Mouse (Mus musculus) c-Kit-negative CD71-positive TER-119-positive erythroid progenitor cells, embryonic 14.5 days (primary cell): ENCODE measurements around the gene Smim12.

ENCODE experiments used
- DNase-seq: peaks from one replicate; pipeline ENCODE4 v3.0.0-alpha.2; 2013; ENCODE audit warnings: low read depth, low spot score

The Smim12 gene

DNA sequence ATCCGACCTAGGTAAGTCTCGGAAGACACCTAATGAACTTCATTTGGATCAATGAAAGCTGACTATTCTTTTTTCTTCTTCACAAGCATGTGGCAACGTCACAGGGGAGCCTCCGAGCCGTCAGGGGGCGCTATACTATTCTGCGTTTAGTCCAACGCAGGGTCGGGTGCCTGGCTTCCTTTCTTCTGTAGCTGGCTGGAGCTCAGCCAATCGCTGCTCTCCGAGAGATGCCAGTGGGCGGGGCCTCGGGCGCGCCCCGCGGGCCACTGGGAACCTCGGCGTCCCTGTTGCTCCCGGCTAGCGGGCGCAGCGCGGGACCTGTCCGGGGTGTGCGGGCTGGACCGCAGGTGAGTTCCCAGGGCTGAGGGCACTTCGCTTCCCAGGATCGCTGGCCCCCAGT lies at the start of gene Smim12:
TSS of gene Smim12 (plus strand) at position 233 of the 400 bp plus-strand sequence.
- DNase-seq: peak; percentile 93

DNA sequence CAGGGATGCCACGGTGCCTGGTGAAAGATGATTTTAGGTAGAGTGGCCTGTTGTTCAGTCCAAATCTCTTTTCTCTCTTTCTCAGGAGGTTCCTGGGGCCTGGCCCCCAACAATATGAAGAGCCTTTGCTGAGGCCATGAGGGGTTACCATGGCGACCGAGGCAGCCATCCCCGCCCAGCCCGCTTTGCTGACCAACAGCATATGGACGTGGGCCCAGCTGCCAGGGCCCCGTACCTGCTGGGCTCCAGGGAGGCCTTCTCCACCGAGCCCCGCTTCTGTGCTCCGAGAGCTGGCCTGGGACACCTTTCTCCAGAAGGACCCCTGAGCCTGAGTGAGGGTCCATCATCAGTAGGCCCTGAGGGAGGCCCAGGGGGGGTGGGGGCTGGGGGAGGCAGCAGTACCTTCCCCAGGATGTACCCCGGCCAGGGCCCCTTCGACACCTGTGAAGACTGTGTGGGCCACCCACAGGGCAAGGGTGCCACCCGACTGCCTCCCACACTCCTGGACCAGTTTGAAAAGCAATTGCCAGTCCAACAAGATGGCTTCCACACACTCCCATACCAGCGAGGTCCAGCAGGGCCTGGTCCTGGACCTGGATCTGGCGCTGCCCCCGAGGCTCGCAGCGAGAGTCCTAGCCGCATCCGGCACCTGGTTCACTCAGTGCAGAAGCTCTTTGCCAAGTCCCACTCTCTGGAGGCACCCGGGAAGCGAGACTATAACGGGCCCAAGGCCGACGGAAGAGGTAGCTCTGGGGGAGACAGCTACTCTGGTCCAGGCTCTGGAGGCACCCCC lies 48.9 kb upstream of the Smim12 start:
- no peak for DNase-seq

DNA sequence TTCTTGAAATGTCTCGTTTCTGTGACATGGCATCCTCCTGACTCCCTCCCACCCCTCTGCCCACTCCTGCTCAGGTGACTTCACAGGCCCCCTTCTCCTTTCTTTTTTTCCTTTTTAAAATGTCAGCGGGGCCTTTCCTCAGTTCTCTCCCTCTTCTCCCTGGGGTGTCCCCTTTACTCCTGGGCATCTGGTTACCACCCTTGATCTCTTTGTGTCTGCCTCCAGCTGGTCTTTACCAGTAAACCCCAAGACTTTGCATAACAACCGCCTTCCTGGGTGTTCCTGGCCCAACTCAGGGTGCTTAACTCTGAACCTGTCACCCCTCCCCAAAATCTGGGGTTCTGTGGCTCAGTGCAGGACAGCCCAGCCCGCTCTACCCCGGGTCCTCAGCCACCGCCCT lies 45.0 kb upstream of the Smim12 start:
- no peak for DNase-seq

DNA sequence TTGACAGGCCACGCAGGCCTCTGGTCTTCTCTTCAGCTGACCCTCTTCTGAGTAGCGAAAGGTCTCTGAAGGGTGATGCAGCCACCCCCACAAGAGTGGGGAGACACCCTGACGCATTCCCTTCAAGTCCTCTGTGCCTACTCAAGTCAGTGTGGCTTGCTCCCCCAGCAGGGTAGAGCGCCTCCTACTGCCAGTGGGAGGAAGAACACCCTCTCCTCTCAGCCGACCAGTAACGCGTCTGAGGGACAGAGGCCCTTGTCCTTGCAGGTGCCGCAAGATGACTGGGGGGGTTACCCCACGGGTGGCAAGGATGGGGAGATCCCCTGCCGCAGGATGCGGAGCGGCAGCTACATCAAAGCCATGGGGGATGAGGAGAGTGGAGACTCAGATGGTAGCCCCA lies 44.2 kb upstream of the Smim12 start:
- no peak for DNase-seq

DNA sequence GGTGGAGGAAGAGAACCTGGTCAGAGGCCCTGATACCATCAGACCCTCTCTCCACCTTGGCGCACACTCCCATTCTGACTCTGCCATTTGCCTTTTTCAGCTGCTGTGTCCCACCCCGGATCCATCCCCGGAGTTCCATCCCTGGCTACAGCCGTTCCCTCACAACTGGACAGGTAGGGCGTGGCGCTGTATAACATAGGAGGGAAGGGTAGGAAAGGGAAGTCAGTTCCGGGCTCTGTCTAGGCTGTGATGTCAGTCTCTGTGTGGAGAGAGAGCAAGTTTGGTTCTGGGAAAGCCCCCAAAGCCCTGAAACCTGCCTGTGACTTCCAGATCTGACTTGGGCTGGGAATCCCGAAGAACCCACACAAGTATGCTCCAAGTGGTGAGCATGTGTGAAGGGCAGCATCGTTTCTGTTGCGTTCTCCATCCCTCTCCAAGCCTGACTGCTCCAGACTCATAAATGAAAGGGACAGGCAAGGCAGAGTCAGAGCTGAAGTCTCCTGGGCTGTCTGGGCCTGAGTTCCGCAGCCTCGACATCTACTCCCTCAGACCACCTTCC lies 43.3 kb upstream of the Smim12 start:
- DNase-seq: no peak

DNA sequence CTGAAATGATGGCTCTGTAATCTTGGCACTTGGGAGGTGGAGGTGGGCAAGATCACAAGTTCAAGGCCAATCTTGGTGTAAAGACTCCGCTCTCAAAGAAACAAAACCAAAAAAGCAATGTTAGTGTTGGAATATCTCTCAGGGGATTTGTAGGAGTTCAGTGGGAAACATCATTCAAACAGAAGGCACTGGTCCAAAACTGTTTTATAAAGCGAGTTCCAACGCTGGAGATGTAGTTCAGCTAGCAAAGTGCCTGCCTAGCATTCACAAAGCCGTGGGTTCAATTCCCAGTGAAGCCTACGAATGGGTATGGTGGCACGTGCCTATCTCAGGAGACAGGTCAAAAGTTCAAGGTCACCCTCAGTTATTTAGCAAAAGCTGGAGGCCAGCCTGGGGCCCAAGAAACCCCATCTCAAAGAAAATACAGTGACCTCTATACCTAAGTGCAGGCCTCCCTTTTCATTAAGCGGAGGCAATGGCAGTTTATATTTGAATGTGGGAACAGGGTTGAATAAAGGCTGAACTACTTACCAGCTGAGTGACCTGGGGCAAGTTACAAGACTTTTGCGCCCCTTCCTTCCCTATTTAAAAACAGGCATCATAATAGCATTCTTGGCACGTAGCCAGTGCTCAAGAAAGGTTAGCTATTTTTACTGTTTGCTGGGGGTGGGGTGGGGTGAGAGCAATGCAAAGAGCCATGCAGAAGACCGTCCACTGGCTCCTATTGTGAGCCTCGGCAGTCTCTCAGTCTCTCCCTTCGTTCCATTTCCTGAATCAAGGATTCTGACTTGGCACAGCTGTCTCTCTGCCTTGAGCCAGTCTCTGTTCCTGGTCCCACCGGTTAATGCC lies 42.6 kb upstream of the Smim12 start:
- DNase-seq: no peak

DNA sequence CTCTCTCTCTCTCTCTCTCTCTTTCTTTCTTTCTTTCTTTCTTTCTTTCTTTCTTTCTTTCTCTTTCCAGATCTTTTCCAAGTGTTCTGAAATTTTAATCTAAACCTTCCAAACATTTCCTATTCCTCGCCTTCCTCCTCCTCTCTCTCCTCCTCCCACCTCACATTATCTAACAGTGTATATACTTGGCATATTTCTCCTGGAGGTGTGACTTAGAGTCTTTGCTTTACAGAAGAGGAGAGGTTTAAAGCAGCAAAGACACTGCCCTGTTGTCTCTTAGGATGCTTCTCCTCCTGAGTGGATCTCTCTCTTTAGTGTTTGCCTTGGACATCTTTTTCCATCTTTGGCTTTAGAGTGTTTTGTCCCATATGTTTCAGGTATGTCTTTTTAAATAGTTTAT lies 40.5 kb upstream of the Smim12 start:
- DNase-seq: no peak

DNA sequence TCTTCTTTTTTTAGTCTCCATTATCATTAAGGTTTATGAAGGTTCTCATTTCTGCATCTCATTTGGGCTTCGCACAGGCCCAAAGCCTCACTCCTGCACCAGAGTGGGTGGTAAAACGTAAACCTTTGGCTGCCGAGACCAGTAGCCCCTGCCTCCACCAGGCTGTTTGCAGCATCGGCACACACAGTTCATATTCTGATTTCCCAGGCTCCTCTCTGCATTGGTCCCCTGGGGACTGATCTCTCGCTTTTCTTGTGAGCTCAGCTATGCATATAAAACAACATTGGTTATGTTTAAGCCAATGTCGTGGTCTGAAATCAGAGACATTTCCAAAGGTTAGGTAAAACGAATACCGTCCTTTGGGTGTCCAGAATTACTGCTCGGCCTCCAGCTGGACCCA lies 32.3 kb upstream of the Smim12 start:
- no peak for DNase-seq

DNA sequence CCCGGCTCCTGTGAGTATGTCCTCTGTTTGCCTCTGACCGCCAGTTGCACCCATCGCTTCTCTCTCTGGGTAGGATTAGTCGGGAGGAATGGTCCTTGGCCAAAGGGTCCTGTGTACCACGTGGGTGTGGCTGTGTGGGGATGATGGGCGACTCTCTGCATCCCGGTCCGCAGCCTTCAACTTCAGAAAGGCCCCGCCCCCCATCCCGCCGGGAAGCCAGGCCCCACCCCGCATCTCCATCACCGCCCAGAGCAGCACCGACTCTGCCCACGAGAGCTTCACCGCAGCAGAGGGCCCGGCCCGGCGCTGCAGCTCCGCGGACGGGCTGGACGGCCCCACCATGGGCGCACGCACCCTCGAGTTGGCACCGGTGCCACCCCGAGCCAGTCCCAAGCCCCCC lies 29.1 kb upstream of the Smim12 start:
- DNase-seq: no peak

DNA sequence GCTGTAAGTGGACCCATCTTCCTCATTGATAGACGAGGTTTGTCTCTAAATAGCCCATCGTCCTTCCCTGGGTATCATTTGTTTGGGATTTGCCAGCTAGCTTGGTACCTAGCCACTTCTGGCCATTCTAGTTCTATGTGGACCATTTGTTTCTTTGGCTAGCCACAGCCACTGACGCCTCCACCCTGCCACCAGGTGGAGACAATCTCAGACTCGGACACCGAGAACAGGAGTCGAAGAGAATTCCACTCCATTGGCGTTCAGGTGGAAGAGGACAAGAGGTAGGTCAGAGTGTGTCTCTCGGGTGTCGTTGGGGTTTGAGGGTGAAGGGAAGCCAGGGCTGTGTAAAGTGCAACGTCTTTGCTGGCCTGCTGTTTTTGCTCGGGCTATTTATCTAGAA lies 28.5 kb upstream of the Smim12 start:
- no peak for DNase-seq

DNA sequence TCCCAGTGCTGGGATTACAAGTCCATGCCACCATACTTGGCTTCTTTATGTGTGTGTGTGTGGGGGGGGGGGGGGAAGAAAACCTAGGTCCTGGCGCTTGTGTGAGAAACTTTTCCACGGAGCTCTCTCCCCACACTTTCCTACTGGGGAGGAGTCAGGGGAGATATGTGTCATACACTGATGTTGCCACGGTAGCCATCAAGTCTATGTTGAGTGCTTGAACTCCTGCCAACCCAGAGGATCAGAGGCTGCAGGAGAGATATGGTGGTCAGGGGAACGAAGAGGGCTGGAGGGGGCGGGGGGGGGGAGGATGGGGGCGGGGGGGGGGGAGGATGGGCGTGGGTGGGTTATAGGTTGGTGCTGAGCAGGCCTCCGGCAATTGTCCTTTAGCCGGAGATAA lies 27.8 kb upstream of the Smim12 start:
- DNase-seq: no peak

DNA sequence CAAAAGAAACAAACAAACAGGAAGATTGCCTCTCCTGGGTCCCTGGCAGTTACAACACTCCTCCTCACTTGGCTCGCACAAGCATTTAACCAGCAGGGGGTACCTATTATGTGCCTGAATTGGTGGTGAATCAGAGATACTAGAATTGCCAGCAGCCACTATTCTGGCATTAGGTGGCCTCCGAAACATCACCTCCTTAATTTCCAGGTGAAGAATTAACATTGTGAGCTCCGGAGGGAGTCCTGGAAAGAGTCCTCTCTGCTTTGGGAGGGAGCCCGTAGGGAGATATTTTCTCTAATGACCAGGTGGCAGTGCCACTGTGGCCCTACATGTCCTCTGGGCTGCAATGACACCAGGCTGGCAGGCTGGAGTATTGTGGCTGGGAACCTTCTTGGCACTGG lies 27.3 kb upstream of the Smim12 start:
- no peak for DNase-seq

DNA sequence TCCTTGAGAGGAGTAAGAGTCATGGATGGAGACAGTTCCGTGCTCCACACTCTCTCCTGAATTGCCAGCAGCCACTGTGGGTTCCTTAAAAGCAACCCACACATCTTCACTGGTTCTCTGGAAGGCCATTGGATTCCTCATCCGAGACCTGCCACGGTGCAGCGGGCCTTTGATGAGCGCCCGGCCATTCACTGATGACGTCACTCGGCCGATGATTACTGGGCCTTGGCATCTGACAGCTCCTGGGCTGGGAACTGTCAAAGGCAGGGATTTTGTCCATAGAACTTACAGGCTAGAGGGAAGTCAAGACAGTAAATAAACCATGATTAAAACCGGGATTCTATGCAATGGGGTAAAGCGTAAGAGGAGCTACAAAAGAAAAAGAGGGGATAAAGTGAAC lies 26.5 kb upstream of the Smim12 start:
- DNase-seq: no peak

DNA sequence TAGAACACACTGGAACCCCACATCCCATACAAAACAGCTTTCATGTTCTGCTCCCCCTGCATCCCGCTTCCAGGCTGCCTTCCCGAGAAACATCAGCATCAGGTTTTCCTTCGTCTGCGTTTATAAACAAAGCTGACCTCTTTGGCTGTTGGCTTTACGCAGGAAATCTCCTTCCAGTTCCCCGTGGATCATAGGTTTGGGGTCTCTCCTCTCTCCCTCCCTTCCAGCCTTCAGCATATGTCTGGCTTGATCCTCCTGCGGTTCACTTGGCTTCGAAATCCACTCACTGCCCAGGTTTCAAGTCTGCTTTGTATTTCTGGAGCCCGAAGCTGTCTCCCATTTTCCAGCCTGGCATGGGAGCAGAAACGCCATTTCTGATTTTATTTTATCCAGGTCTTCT lies 20.3 kb upstream of the Smim12 start:
- DNase-seq: no peak

DNA sequence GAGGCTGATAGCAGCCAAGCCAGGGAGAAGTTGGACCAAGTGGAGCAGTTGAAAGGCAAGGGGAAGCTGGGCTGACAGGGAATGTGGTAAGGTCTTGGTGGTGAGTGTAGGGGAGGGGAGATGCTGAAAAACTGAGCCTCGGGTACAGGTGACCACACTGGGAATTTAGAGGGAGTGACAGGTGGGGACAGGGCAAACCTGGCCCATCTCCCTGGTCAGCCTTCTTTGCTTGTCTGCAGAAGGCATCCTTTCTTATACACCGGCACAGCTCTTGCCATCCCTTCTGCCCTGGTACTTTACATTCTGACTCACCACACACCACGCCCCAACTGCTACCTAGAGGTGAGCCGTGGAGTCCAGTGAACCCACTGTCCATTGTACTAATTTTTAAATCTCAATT lies 19.8 kb upstream of the Smim12 start:
- DNase-seq: no peak

DNA sequence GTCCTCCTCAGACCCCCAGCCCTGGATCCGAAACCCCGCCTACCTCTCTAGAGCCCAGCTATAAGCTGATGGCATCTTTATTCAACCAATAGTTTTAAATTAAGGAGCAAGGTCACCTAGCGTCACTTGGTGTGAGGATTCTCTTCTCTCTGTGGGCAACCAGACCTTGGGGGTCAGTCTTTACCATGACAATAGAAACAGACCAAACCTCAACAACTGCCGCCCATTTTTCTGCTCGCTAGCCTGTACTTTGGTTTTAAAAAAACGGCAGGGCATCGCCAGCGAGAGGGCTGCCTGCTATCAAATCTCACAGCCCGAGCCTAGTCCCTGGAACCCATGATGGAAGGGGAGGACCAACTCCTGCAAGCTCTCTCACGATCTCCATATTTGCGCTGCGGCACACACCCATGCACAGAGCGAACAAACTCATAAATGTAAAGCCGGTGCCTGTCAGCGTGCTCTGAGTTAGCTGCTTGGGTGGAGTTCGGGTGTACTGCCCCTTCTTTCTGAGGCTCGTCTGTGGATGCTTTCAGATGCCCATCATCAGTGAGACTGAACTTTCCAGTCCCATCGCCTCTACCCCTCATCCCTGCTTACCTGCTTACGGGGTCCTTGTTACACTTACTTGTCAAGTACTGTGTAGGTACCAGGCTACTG lies 19.0 kb upstream of the Smim12 start:
- no peak for DNase-seq

DNA sequence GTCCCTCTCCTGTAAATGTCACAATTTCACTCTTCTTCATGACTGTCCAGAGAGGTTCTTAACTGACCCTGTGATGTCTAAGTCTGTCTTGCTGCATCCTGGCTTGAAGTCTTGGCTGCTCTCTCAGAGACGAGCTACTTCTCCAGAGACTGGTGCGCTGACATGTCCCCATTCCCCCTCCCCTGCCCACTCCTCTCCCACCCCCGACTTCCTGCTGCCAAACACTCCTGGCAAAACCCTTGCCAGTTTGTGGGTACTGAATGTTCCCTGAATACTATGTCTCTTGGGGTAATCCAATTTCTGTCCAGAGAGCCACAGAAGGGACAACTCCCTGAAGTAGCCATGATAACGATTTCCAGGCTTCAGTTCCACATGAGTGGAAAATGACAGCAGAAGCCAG lies 17.5 kb upstream of the Smim12 start:
- no peak for DNase-seq

DNA sequence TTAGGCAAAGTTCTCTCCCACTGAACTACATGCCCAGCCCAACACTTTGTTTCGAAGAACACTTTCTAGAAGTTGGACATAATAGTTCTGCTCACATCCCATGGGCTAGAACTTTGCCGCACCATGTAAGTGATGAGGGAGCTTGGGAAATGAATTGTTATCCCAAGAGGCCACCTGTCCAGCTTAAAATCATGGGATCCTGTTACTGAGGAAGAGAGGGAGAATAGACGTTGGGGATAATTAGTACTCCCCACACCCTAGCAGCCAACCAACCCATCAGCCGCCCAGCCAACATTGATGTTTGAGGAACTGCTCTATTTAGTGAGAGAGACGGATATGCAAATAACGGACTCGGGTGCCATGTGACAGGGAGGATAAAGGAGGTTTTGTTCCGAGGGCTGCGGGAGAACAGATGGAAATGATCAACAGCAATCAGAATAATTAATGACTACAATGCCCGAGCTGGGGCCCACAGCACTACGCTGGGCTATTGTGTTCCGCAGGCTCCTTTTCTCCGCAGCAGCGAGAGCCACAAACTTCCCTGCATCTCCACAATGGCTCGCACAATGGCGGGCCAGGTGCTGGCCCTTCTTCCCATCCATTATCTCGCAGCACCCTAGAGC lies 16.4 kb upstream of the Smim12 start:
- no peak for DNase-seq

DNA sequence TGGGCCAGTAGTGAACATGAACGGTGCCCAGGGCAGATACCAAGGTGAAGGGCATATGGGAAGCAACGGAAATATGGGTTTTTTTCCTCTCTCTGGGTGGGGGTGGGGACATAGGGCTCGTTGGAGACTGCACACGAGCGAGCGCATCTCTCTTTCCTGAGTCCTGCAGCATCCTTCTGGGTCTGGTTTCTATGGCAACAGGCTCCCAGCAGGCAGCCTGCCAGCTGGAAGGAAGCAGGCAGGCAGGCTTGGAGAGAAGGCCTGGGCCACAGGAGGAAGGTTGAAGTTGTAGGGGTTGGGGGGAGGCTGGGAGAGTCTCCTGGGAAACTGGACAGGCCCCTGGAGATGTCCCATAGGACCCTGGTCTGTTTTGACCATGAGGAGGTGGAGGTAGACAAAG lies 11.6 kb upstream of the Smim12 start:
- no peak for DNase-seq

DNA sequence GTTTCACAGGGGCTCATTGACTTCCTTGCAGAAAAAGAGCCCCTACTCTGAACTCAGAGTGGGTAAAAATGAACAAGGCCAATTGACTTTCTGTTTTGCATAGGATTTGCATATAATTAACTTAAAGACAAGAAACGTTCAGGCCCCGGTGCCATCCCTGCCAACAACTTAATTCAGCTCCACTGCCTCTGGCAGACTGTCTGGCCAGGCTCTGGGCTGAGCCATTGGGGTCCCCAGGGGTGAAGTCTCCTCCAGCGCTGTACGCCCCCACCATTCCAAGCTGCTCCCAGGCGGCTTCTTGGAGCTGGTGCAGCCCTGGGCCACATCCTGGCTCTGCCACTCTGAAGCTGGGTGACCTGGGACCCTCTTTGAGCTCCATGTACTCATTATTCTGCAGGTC lies 11.0 kb upstream of the Smim12 start:
- DNase-seq: no peak

DNA sequence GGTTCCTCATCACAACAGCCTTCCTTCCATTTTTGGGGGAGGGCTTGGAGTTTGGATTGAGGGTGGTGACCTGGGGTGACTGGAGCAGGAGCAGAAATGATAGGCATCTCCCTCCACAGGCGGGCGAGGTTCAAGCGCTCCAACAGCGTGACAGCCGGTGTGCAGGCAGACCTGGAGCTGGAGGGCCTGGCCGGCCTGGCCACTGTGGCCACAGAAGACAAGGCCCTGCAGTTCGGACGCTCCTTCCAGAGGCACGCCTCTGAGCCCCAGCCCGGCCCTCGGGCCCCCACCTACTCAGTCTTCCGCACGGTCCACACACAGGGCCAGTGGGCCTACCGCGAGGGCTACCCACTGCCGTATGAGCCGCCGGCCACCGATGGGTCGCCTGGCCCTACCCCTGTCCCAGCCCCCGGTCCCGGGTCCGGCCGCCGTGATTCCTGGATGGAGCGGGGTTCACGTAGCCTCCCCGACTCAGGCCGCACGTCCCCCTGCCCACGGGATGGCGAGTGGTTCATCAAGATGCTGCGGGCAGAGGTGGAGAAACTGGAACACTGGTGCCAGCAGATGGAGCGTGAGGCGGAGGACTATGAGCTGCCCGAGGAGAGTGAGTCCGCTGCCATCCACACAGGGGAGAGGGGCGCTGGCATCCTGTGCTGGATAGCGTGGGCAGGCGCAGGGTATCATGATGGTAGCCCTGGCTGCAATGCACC lies 10.0 kb upstream of the Smim12 start:
- no peak for DNase-seq
